Mouse (Mus musculus): Measurements from ENCODE around the gene Map3k20.

- TF ChIP-seq CTCF (IDR thresholded peaks at IDR 0.05; ENCODE audit: low read depth) (no peak), EP300 (IDR thresholded peaks at IDR 0.05; ENCODE audit: low read depth) (no peak)
Measured at GRCm38 (mm10) chr2:72383321-72383720, 97.9 kb downstream of the Map3k20 start.

Measured in liver, postnatal 0 days (tissue).